11 mouse cellular contexts compared by ENCODE assay signal in the genomic region with DNA sequence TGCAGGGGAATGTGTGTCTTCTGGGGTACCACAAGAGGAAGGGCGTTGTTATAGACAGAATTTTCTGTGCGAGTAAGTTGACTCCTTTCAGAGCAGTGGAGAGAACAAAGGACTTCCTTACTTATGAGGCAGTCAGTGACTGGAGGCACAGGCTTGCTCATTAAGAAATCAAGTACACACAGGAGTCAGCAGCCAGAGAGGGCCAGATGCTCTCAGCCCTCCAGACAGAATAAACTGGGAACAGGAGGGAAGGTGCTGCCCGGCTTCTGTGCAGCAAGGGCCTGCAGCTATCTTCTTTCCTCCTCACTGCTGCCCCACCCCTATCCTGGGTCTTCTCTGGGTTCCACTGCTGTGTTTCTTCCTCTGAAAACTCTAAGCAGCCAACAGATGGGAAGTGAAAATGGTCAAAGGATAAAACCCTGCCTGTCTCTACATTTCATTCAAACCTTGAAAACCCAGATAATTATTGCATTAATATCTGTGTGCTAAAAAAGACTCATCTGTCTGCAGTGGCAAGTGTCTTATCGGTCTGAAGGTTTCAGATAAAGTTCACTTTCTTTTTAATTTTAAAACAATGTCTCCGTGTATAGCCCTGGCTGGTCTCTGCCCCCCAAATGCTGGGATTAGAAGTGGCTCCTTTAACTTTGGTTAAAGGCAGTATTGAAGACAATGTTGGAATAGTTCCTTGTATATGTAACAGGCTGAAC. TPM values are rescaled to one million over a fixed set of nuclear protein-coding genes. Genes with fewer than 3 reads are reported as not detected.
DNase-seq lines count a peak whose midpoint lies in the region; ATAC-seq and TF ChIP-seq lines count a peak whose summit lies in the region.
"Had no signal": no experiment of that assay in that cellular context is flagged by ENCODE, and none has a peak within 500 bp of the region (broad histone marks: within the 10 kb centered on the region; RNA-seq: fewer than 3 reads in every experiment).

No protein-coding gene starts in this region.

- peak overlapping the region; percentile 52 for H3K27ac ChIP-seq in kidney, embryonic 15.5 days
- no peak overlapping the region for H3K27ac ChIP-seq in kidney, adult 2 months (ENCODE audit: insufficient read depth, low read depth, low read length)
- peak overlapping the region; percentile 72 for H3K27ac ChIP-seq in embryonic facial prominence, embryonic 13.5 days
- peak overlapping the region; percentile 19; the same call in 1 of the 2 replicates for H3K27ac ChIP-seq in hindbrain, embryonic 16.5 days (ENCODE audit: low read depth, low read length)
- H3K27ac ChIP-seq in neural tube, embryonic 12.5 days = no peak overlapping the region

- peaks cover 35% of the 10 kb centered on the region for H3K36me3 ChIP-seq in kidney, embryonic 15.5 days
- H3K36me3 ChIP-seq in kidney, adult 2 months (ENCODE audit: control insufficient read depth, insufficient read depth, low read length) = peaks cover 4% of the 10 kb centered on the region; the same call in 1 of the 2 replicates
- peaks cover 26% of the 10 kb centered on the region for H3K36me3 ChIP-seq in embryonic facial prominence, embryonic 13.5 days
- peaks cover 4% of the 10 kb centered on the region; the same call in 1 of the 2 replicates for H3K36me3 ChIP-seq in hindbrain, embryonic 16.5 days (ENCODE audit: control insufficient read depth, insufficient read depth, low read length)
- peaks cover 23% of the 10 kb centered on the region for H3K36me3 ChIP-seq in neural tube, embryonic 12.5 days

- no peaks in the 10 kb centered on the region for H3K4me1 ChIP-seq in kidney, embryonic 15.5 days
- 0 out of 2 replicates have a peak, but pooled peaks cover 5% of the 10 kb centered on the region for H3K4me1 ChIP-seq in kidney, adult 2 months (ENCODE audit: control insufficient read depth, insufficient read depth, low read length)
- peaks cover 23% of the 10 kb centered on the region for H3K4me1 ChIP-seq in embryonic facial prominence, embryonic 13.5 days
- H3K4me1 ChIP-seq in hindbrain, embryonic 16.5 days (ENCODE audit: control insufficient read depth, insufficient read depth, low read depth, low read length) = peaks cover 6% of the 10 kb centered on the region; the same call in 1 of the 2 replicates
- no peaks in the 10 kb centered on the region for H3K4me1 ChIP-seq in neural tube, embryonic 12.5 days

- H3K9ac ChIP-seq in kidney, embryonic 15.5 days = no peak overlapping the region
- 0 out of 2 replicates have a peak overlapping the region, but pooled peaks have one; percentile 21 for H3K9ac ChIP-seq in embryonic facial prominence, embryonic 13.5 days
- peak overlapping the region; percentile 7; the same call in 1 of the 2 replicates for H3K9ac ChIP-seq in hindbrain, embryonic 16.5 days (ENCODE audit: low read depth, low read length)
- H3K9ac ChIP-seq in neural tube, embryonic 12.5 days = no peak overlapping the region

- no peak for ATAC-seq in kidney, embryonic 15.5 days (replicated peaks; ENCODE audit: low FRiP score)
- no peak for ATAC-seq in embryonic facial prominence, embryonic 13.5 days (ENCODE audit: insufficient number of reproducible peaks, insufficient read depth, low FRiP score, low TSS enrichment, low read depth)
- peak; percentile 72; the same call in 1 of the 2 replicates for ATAC-seq in hindbrain, embryonic 16.5 days
- peak; percentile 33; the same call in 1 of the 2 replicates for ATAC-seq in neural tube, embryonic 12.5 days (ENCODE audit: low FRiP score, low read depth)

- H3K4me2 ChIP-seq in kidney, embryonic 15.5 days = no peak overlapping the region
- no peak overlapping the region for H3K4me2 ChIP-seq in embryonic facial prominence, embryonic 13.5 days
- no peak overlapping the region for H3K4me2 ChIP-seq in hindbrain, embryonic 16.5 days (ENCODE audit: low read length)
- H3K4me2 ChIP-seq in neural tube, embryonic 12.5 days (replicated peaks) = no peak overlapping the region

- TF ChIP-seq POLR2A in kidney, adult 2 months (IDR thresholded peaks at IDR 0.05; ENCODE audit: low read depth, low read length) = no peak

- DNase-seq in kidney, adult 2 months = no peak
- no peak for DNase-seq in adipocyte (ENCODE audit: low spot score)
- no peak for DNase-seq in gastrocnemius, postnatal 25 days
- no peak for DNase-seq in adrenal gland, postnatal 25 days
- DNase-seq: adrenal gland, adult 2 months; lung, postnatal 14 days had no signal

- H3K27me3 ChIP-seq in kidney, embryonic 15.5 days = no peaks in the 10 kb centered on the region
- H3K27me3 ChIP-seq in kidney, adult 2 months (replicated peaks; ENCODE audit: control insufficient read depth, insufficient read depth, low read length) = no peaks in the 10 kb centered on the region
- H3K27me3 ChIP-seq in embryonic facial prominence, embryonic 13.5 days = no peaks in the 10 kb centered on the region
- no peaks in the 10 kb centered on the region for H3K27me3 ChIP-seq in hindbrain, embryonic 16.5 days (replicated peaks; ENCODE audit: control insufficient read depth, insufficient read depth, low read length)
- H3K27me3 ChIP-seq in neural tube, embryonic 12.5 days (replicated peaks) = no peaks in the 10 kb centered on the region

- 68% methylated on average over 5 of the region's 5 CpGs for WGBS in kidney, embryonic 15.5 days
- 59% methylated on average over 5 of the region's 5 CpGs for WGBS in kidney, adult 2 months
- WGBS in embryonic facial prominence, embryonic 13.5 days = 38% methylated on average over 5 of the region's 5 CpGs
- 50% methylated on average over 5 of the region's 5 CpGs for WGBS in hindbrain, embryonic 16.5 days
- WGBS in neural tube, embryonic 12.5 days = 57% methylated on average over 5 of the region's 5 CpGs

- H3K9me3 ChIP-seq in kidney, embryonic 15.5 days (replicated peaks) = no peaks in the 10 kb centered on the region
- no peaks in the 10 kb centered on the region for H3K9me3 ChIP-seq in embryonic facial prominence, embryonic 13.5 days
- H3K9me3 ChIP-seq in hindbrain, embryonic 16.5 days (ENCODE audit: control insufficient read depth, low read length) = no peaks in the 10 kb centered on the region
- no peaks in the 10 kb centered on the region for H3K9me3 ChIP-seq in neural tube, embryonic 12.5 days

- TF ChIP-seq CTCF in kidney, adult 2 months (conservative IDR thresholded peaks at IDR 0.05; ENCODE audit: insufficient read depth, insufficient read length, low read depth, low read length) = no peak

- no peak overlapping the region for H3K4me3 ChIP-seq in kidney, embryonic 15.5 days (replicated peaks)
- no peak overlapping the region for H3K4me3 ChIP-seq in kidney, adult 2 months (ENCODE audit: insufficient read depth, low read depth, low read length)
- no peak overlapping the region for H3K4me3 ChIP-seq in embryonic facial prominence, embryonic 13.5 days
- H3K4me3 ChIP-seq in hindbrain, embryonic 16.5 days (ENCODE audit: low read length) = no peak overlapping the region
- no peak overlapping the region for H3K4me3 ChIP-seq in neural tube, embryonic 12.5 days

RNA-seq across cellular contexts. Expression of a gene that starts 53.9 kb away (rescaled TPM):
- 0.30 and 0.48 TPM in 2 replicates for polyA plus RNA-seq in kidney, embryonic 15.5 days (2015; fragmentation: Nextera tagmentation; extraction: Ambion mirVana)
- polyA plus RNA-seq in kidney, adult 2 months (2012; rRNA removed) = not detected in 2 replicates
- 1.2 and 1.6 TPM in 2 replicates for polyA plus RNA-seq in embryonic facial prominence, embryonic 13.5 days (2015; fragmentation: Nextera tagmentation; extraction: Ambion mirVana)
- 6.2 and 6.7 TPM in 2 replicates for polyA plus RNA-seq in hindbrain, embryonic 16.5 days (2015; fragmentation: Nextera tagmentation; extraction: Ambion mirVana)
- polyA plus RNA-seq in neural tube, embryonic 12.5 days (2016; fragmentation: Nextera tagmentation; extraction: Ambion mirVana) = 3.8 and 3.9 TPM in 2 replicates
- not detected for total RNA-seq in gastrocnemius, postnatal 25 days (2021)
- total RNA-seq in adrenal gland, postnatal 25 days (2021) = not detected in 2 replicates
- total RNA-seq: adrenal gland, adult 2 months; common myeloid progenitor, adult 5-6 weeks had no signal
- polyA plus RNA-seq: adrenal gland, adult 2 months had no signal

RNA-seq across cellular contexts. Expression of a gene that starts 56.1 kb away (rescaled TPM):
- polyA plus RNA-seq in kidney, embryonic 15.5 days (2015; fragmentation: Nextera tagmentation; extraction: Ambion mirVana) = 1,011 and 1,156 TPM in 2 replicates
- polyA plus RNA-seq in kidney, adult 2 months (2012; rRNA removed) = 1,266 and 1,401 TPM in 2 replicates
- 1,146 and 1,171 TPM in 2 replicates for polyA plus RNA-seq in embryonic facial prominence, embryonic 13.5 days (2015; fragmentation: Nextera tagmentation; extraction: Ambion mirVana)
- 585 and 607 TPM in 2 replicates for polyA plus RNA-seq in hindbrain, embryonic 16.5 days (2015; fragmentation: Nextera tagmentation; extraction: Ambion mirVana)
- 931 and 967 TPM in 2 replicates for polyA plus RNA-seq in neural tube, embryonic 12.5 days (2016; fragmentation: Nextera tagmentation; extraction: Ambion mirVana)
- 1,000 to 10,000 TPM; 2,961 to 2,964 TPM for total RNA-seq in gastrocnemius, postnatal 25 days (2021)
- total RNA-seq in adrenal gland, postnatal 25 days (2021) = 2,613 and 2,647 TPM in 2 replicates

Comparison
In these comparisons a context has a peak if more than half of its experiments do, and no peak if none do; other contexts are left out.
1. H3K27ac ChIP-seq: peak in kidney, embryonic 15.5 days (single experiment), embryonic facial prominence, embryonic 13.5 days (single experiment) and hindbrain, embryonic 16.5 days (single experiment); none in kidney, adult 2 months (single experiment) and neural tube, embryonic 12.5 days (single experiment).
2. ATAC-seq: peak in hindbrain, embryonic 16.5 days (single experiment) and neural tube, embryonic 12.5 days (single experiment); none in kidney, embryonic 15.5 days (single experiment) and embryonic facial prominence, embryonic 13.5 days (single experiment).
3. H3K9ac ChIP-seq: peak in embryonic facial prominence, embryonic 13.5 days (single experiment) and hindbrain, embryonic 16.5 days (single experiment); none in kidney, embryonic 15.5 days (single experiment) and neural tube, embryonic 12.5 days (single experiment).